In the genomic region with DNA sequence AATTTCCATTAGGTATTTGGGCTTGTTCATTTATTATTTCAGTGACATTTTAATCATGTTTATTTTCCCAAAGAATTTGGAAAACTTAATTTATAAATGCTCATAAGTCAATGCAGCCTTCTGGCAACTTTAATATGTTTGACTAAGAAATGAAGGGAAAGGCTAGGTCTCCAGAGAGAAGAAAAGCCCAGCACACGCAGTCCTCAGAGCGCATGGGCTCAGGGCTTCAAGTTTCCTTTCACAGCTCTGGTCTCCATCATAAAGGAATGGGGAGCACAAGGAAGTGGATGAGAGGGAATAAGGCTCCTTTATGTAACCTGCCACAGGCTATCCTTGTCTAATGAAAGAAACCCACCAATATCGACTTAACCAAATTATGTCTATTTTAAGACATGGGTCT, we compare ENCODE assay signal across 29 mouse cellular contexts. TPM values are rescaled to one million over a fixed set of nuclear protein-coding genes. Genes with fewer than 3 reads are reported as not detected.
DNase-seq lines count a peak whose midpoint lies in the region; ATAC-seq and TF ChIP-seq lines count a peak whose summit lies in the region.
"Had no signal": no experiment of that assay in that cellular context is flagged by ENCODE, and none has a peak within 500 bp of the region (broad histone marks: within the 10 kb centered on the region; RNA-seq: fewer than 3 reads in every experiment).

No protein-coding gene starts in this region.

- no peak for TF ChIP-seq CTCF in gastrocnemius, adult 2 months (IDR thresholded peaks at IDR 0.05)
- TF ChIP-seq CTCF in kidney, adult 2 months (conservative IDR thresholded peaks at IDR 0.05; ENCODE audit: insufficient read depth, insufficient read length, low read depth, low read length): no peak
- no peak for TF ChIP-seq CTCF in layer of hippocampus, adult 2 months (conservative IDR thresholded peaks at IDR 0.05)

- no peak for DNase-seq in gastrocnemius, adult 2 months
- no peak for DNase-seq in gastrocnemius, postnatal 4 days (ENCODE audit: low spot score in 2 of 2)
- DNase-seq in kidney, adult 2 months: peak; percentile 8
- no peak for DNase-seq in kidney, postnatal 10 days
- no peak for DNase-seq in layer of hippocampus, adult 2 months (ENCODE audit: low spot score in 2 of 2)
- no peak for DNase-seq in layer of hippocampus, adult 9-11 months
- DNase-seq in limb, embryonic 14.5 days (ENCODE audit: low spot score): no peak
- DNase-seq: adrenal gland, adult 2 months; adrenal gland, postnatal 10 days; adrenal gland, postnatal 25 days; B cell, adult 2 months; cerebellum, adult 11 months; cerebellum, adult 18-20 months; cerebellum, adult 8-10 months; cerebellum, adult 9-11 months; cerebellum, postnatal 14 days; cerebellum, postnatal 36 days; embryo, embryonic 11 days had no signal

- H3K27me3 ChIP-seq in kidney, adult 2 months (replicated peaks; ENCODE audit: control insufficient read depth, insufficient read depth, low read length): no peaks in the 10 kb centered on the region
- no peaks in the 10 kb centered on the region for H3K27me3 ChIP-seq in limb, embryonic 14.5 days (ENCODE audit: control insufficient read depth, insufficient read depth, low read length)
- no peaks in the 10 kb centered on the region for H3K27me3 ChIP-seq in intestine, embryonic 16.5 days (replicated peaks; ENCODE audit: control insufficient read depth, insufficient read depth, low read length)
- H3K27me3 ChIP-seq: CH12.LX; embryonic facial prominence, embryonic 13.5 days; embryonic facial prominence, embryonic 15.5 days; forebrain, embryonic 12.5 days had no signal

- no peak overlapping the region for H3K4me3 ChIP-seq in gastrocnemius, adult 2 months
- H3K4me3 ChIP-seq in kidney, adult 2 months (ENCODE audit: insufficient read depth, low read depth, low read length): no peak overlapping the region
- no peak overlapping the region for H3K4me3 ChIP-seq in layer of hippocampus, adult 2 months
- H3K4me3 ChIP-seq in limb, embryonic 14.5 days (replicated peaks; ENCODE audit: low read length): no peak overlapping the region
- H3K4me3 ChIP-seq in intestine, embryonic 16.5 days (ENCODE audit: low read length): no peak overlapping the region
- H3K4me3 ChIP-seq: embryonic facial prominence, embryonic 13.5 days; embryonic facial prominence, embryonic 15.5 days; erythroblast, embryonic 14.5 days; forebrain, embryonic 10.5 days; forebrain, embryonic 12.5 days had no signal

- H3K4me1 ChIP-seq in kidney, adult 2 months (ENCODE audit: control insufficient read depth, insufficient read depth, low read length): no peaks in the 10 kb centered on the region
- H3K4me1 ChIP-seq in limb, embryonic 14.5 days (ENCODE audit: control insufficient read depth, insufficient read depth, low read length): peaks cover 3% of the 10 kb centered on the region; the same call in 1 of the 2 replicates
- no peaks in the 10 kb centered on the region for H3K4me1 ChIP-seq in intestine, embryonic 16.5 days (ENCODE audit: control insufficient read depth, insufficient read depth, low read length)

- no peak overlapping the region for H3K4me2 ChIP-seq in limb, embryonic 14.5 days (replicated peaks; ENCODE audit: low read depth, low read length, severe bottlenecking)
- H3K4me2 ChIP-seq in intestine, embryonic 16.5 days (ENCODE audit: low read depth, low read length): no peak overlapping the region
- H3K4me2 ChIP-seq: embryonic facial prominence, embryonic 13.5 days; embryonic facial prominence, embryonic 15.5 days; forebrain, embryonic 12.5 days had no signal

- H3K9me3 ChIP-seq in limb, embryonic 14.5 days (ENCODE audit: control insufficient read depth, low read length): no peaks in the 10 kb centered on the region
- no peaks in the 10 kb centered on the region for H3K9me3 ChIP-seq in intestine, embryonic 16.5 days (ENCODE audit: control insufficient read depth, low read length)
- H3K9me3 ChIP-seq: embryonic facial prominence, embryonic 13.5 days; embryonic facial prominence, embryonic 15.5 days; forebrain, embryonic 10.5 days; forebrain, embryonic 12.5 days; G1E had no signal

- peak; percentile 37; the same call in 1 of the 2 replicates for ATAC-seq in limb, embryonic 14.5 days (ENCODE audit: low FRiP score, low read depth)
- no peak for ATAC-seq in intestine, embryonic 16.5 days
- ATAC-seq: CD4-positive, CD25-positive, alpha-beta regulatory T cell, adult 4 months; forebrain, embryonic 14.5 days had no signal

- no peak overlapping the region for H3K9ac ChIP-seq in limb, embryonic 14.5 days (ENCODE audit: low read depth, low read length, severe bottlenecking)
- H3K9ac ChIP-seq in intestine, embryonic 16.5 days (ENCODE audit: low read depth, low read length): no peak overlapping the region
- H3K9ac ChIP-seq: embryonic facial prominence, embryonic 15.5 days; forebrain, embryonic 12.5 days had no signal

- 0 out of 2 replicates have a peak overlapping the region, but pooled peaks have one; percentile 2 for H3K27ac ChIP-seq in gastrocnemius, adult 2 months
- no peak overlapping the region for H3K27ac ChIP-seq in kidney, adult 2 months (ENCODE audit: insufficient read depth, low read depth, low read length)
- peak overlapping the region; percentile 61 for H3K27ac ChIP-seq in layer of hippocampus, adult 2 months
- H3K27ac ChIP-seq in limb, embryonic 14.5 days (replicated peaks; ENCODE audit: low read depth, low read length): peak overlapping the region; percentile 3; the same call in 1 of the 2 replicates
- no peak overlapping the region for H3K27ac ChIP-seq in intestine, embryonic 16.5 days (ENCODE audit: low read length)
- H3K27ac ChIP-seq: embryonic facial prominence, embryonic 13.5 days; embryonic facial prominence, embryonic 15.5 days; forebrain, embryonic 10.5 days; forebrain, embryonic 12.5 days had no signal

- no peak for TF ChIP-seq POLR2A in kidney, adult 2 months (IDR thresholded peaks at IDR 0.05; ENCODE audit: low read depth, low read length)
- no peak for TF ChIP-seq POLR2A in limb, embryonic 14.5 days (IDR thresholded peaks at IDR 0.05; ENCODE audit: borderline replicate concordance, extremely low read depth, insufficient read depth, insufficient read length)

- 68% methylated on average over 3 of the region's 3 CpGs for WGBS in kidney, adult 2 months
- 49% methylated on average over 3 of the region's 3 CpGs for WGBS in limb, embryonic 14.5 days
- 65% methylated on average over 3 of the region's 3 CpGs for WGBS in intestine, embryonic 16.5 days

- intact Hi-C loops in gastrocnemius, adult 2 months (cut with DNase I): no loop called here

- H3K36me3 ChIP-seq in kidney, adult 2 months (ENCODE audit: control insufficient read depth, insufficient read depth, low read length): no peaks in the 10 kb centered on the region
- H3K36me3 ChIP-seq in limb, embryonic 14.5 days (ENCODE audit: control insufficient read depth, insufficient read depth, low read length): no peaks in the 10 kb centered on the region
- H3K36me3 ChIP-seq in intestine, embryonic 16.5 days (ENCODE audit: control insufficient read depth, insufficient read depth, low read length): no peaks in the 10 kb centered on the region
- H3K36me3 ChIP-seq: embryonic facial prominence, embryonic 13.5 days; embryonic facial prominence, embryonic 15.5 days; G1E had no signal

RNA-seq across cellular contexts. Expression of gene Cpe, which starts 10.4 kb away (rescaled TPM):
- 100 to 1,000 TPM; 196 to 239 TPM for total RNA-seq in gastrocnemius, adult 2 months (2021)
- total RNA-seq in gastrocnemius, postnatal 4 days (2021): 100 to 1,000 TPM in 1 of 2 experiments, 10 to 100 TPM in 1; 96.8 to 101 TPM
- 15.8 and 18.5 TPM in 2 replicates for polyA plus RNA-seq in kidney, adult 2 months (2012; rRNA removed)
- 1,000 to 10,000 TPM; 2,581 to 2,789 TPM for total RNA-seq in layer of hippocampus, adult 2 months (2021)
- polyA plus RNA-seq in limb, embryonic 14.5 days (2012; rRNA removed): 132 and 139 TPM in 2 replicates
- polyA plus RNA-seq in limb, embryonic 14.5 days (2014; fragmentation: Nextera tagmentation; extraction: Ambion mirVana): 194 and 222 TPM in 2 replicates
- polyA plus RNA-seq in intestine, embryonic 16.5 days (2015; fragmentation: Nextera tagmentation; extraction: Ambion mirVana): 149 and 153 TPM in 2 replicates
- total RNA-seq: common myeloid progenitor, adult 5-6 weeks had no signal
- polyA plus RNA-seq: erythroblast, embryonic 14.5 days; G1E had no signal

RNA-seq across cellular contexts. Expression of gene Msmo1, which starts 51.1 kb away (rescaled TPM):
- total RNA-seq in gastrocnemius, adult 2 months (2021): 1 to 10 TPM; 3.0 to 5.5 TPM
- total RNA-seq in gastrocnemius, postnatal 4 days (2021): 10 to 100 TPM; 21.2 to 27.4 TPM
- 15.8 and 15.9 TPM in 2 replicates for polyA plus RNA-seq in kidney, adult 2 months (2012; rRNA removed)
- 10 to 100 TPM; 85.9 to 86.4 TPM for total RNA-seq in layer of hippocampus, adult 2 months (2021)
- polyA plus RNA-seq in limb, embryonic 14.5 days (2012; rRNA removed): 52.9 and 55.6 TPM in 2 replicates
- polyA plus RNA-seq in limb, embryonic 14.5 days (2014; fragmentation: Nextera tagmentation; extraction: Ambion mirVana): 79.5 and 99.9 TPM in 2 replicates
- 210 and 225 TPM in 2 replicates for polyA plus RNA-seq in intestine, embryonic 16.5 days (2015; fragmentation: Nextera tagmentation; extraction: Ambion mirVana)

Comparison
In these comparisons a context has a peak if more than half of its experiments do, and no peak if none do; other contexts are left out.
1. H3K27ac ChIP-seq: peak in gastrocnemius, adult 2 months (single experiment), layer of hippocampus, adult 2 months (single experiment) and limb, embryonic 14.5 days (single experiment); none in kidney, adult 2 months (single experiment) and intestine, embryonic 16.5 days (single experiment).
2. RNA of gene Cpe, which starts 10.4 kb away (total RNA-seq): 2,581 to 2,789 TPM in layer of hippocampus, adult 2 months; 196 to 239 TPM in gastrocnemius, adult 2 months and 96.8 to 101 TPM in gastrocnemius, postnatal 4 days; every median in the first group is over 10 times any median in the second.